ENCODE assay signal across 10 mouse cellular contexts in the genomic region with DNA sequence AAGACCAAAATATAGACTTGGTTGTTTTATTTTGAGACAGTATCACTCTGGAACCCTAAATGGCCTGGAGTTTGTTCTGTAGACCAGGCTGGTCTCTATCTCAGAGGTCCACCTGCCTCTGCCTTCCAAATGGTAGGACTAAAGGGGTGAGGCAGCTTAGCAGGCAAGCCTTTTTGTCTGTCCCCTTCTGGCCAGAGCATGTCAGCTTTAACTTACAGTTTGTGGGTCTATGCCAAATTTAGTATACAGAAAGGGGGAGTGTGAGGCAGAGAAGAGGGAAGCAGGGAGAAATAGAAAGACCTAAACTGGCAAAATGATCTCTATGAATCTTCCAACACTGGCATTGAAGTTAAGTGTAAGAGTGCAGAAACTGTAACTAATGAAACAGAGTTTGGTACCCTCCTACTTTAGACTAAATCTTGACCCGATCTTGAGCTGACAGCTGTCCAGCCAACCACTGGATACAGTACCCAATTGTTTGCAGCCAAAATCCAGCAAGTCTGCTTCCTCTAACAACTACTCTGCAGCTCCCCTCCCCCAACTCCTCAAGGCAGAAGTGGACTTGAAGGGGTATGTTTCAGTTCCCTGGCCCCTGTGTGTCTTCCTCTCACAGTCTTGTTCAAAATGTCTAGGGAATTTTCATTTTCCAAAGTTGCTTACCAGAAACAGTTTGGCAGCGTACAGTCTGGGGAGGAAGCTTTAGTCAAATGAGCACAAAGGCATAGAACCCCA.
DNase-seq lines count a peak whose midpoint lies in the region; ATAC-seq and TF ChIP-seq lines count a peak whose summit lies in the region.
"Had no signal": no experiment of that assay in that cellular context is flagged by ENCODE, and none has a peak within 500 bp of the region (broad histone marks: within the 10 kb centered on the region; RNA-seq: fewer than 3 reads in every experiment).

No protein-coding gene starts in this region.

- intact Hi-C loops in gastrocnemius, postnatal 14 days (cut with DNase I; ENCODE audit: low total_unique reads): no loop called here

- TF ChIP-seq CTCF in lung, embryonic 14.5 days (IDR thresholded peaks at IDR 0.05; ENCODE audit: low read depth): no peak
- no peak for TF ChIP-seq CTCF in thymus, adult 2 months (IDR thresholded peaks at IDR 0.05; ENCODE audit: borderline replicate concordance, control insufficient read depth, extremely low read depth, insufficient read depth, low read length, poor library complexity)

- H3K4me3 ChIP-seq in heart, embryonic 11.5 days (ENCODE audit: low read depth, low read length): no peak overlapping the region
- H3K4me3 ChIP-seq in lung, embryonic 14.5 days (ENCODE audit: low read depth, low read length): no peak overlapping the region
- no peak overlapping the region for H3K4me3 ChIP-seq in thymus, adult 2 months (ENCODE audit: control insufficient read depth, insufficient read depth, low read length)
- H3K4me3 ChIP-seq: embryonic facial prominence, embryonic 15.5 days; layer of hippocampus, adult 2 months had no signal

- H3K4me1 ChIP-seq in heart, embryonic 11.5 days (ENCODE audit: control insufficient read depth, insufficient read depth, low read length): peaks cover 2% of the 10 kb centered on the region; the same call in 1 of the 2 replicates
- H3K4me1 ChIP-seq in lung, embryonic 14.5 days (ENCODE audit: insufficient read depth): no peaks in the 10 kb centered on the region
- no peaks in the 10 kb centered on the region for H3K4me1 ChIP-seq in thymus, adult 2 months (replicated peaks; ENCODE audit: control insufficient read depth, insufficient read depth, low read length)

- 69% methylated on average over 2 of the region's 2 CpGs for WGBS in heart, embryonic 11.5 days (ENCODE audit: insufficient replicate concordance)
- 57% methylated on average over 2 of the region's 2 CpGs for WGBS in lung, embryonic 14.5 days
- 66% methylated on average over 2 of the region's 2 CpGs for WGBS in thymus, adult 2 months

- no peak for TF ChIP-seq POLR2A in thymus, adult 2 months (IDR thresholded peaks at IDR 0.05; ENCODE audit: control insufficient read depth, extremely low read depth, insufficient read depth, low read length, poor library complexity)

- no peak overlapping the region for H3K27ac ChIP-seq in heart, embryonic 11.5 days (ENCODE audit: low read depth, low read length)
- H3K27ac ChIP-seq in lung, embryonic 14.5 days (ENCODE audit: low read depth): no peak overlapping the region
- no peak overlapping the region for H3K27ac ChIP-seq in thymus, adult 2 months (ENCODE audit: control insufficient read depth, insufficient read depth, low read length)
- H3K27ac ChIP-seq: embryonic facial prominence, embryonic 15.5 days; layer of hippocampus, adult 2 months had no signal

- H3K27me3 ChIP-seq in heart, embryonic 11.5 days (ENCODE audit: control insufficient read depth, insufficient read depth, low read length): no peaks in the 10 kb centered on the region
- no peaks in the 10 kb centered on the region for H3K27me3 ChIP-seq in lung, embryonic 14.5 days (ENCODE audit: insufficient read depth, low read length)
- H3K27me3 ChIP-seq in thymus, adult 2 months (ENCODE audit: control insufficient read depth, insufficient read depth, low read length): no peaks in the 10 kb centered on the region
- H3K27me3 ChIP-seq: embryonic facial prominence, embryonic 15.5 days had no signal

- no peak overlapping the region for H3K4me2 ChIP-seq in heart, embryonic 11.5 days
- H3K4me2 ChIP-seq in lung, embryonic 14.5 days: no peak overlapping the region
- H3K4me2 ChIP-seq: embryonic facial prominence, embryonic 15.5 days had no signal

- peak; percentile 97 for DNase-seq in heart, adult 11 months
- DNase-seq in A20 (ENCODE audit: low read depth, low spot score): peak; percentile 48
- DNase-seq in gastrocnemius, postnatal 14 days: peak; percentile 35
- DNase-seq in lung, embryonic 14.5 days: peak; percentile 62
- no peak for DNase-seq in thymus, adult 2 months
- no peak for DNase-seq in ovary, postnatal 14 days (ENCODE audit: low spot score)

- no peaks in the 10 kb centered on the region for H3K9me3 ChIP-seq in heart, embryonic 11.5 days (replicated peaks; ENCODE audit: control insufficient read depth, low read length)
- H3K9me3 ChIP-seq in lung, embryonic 14.5 days (ENCODE audit: low read depth, low read length): no peaks in the 10 kb centered on the region
- H3K9me3 ChIP-seq: embryonic facial prominence, embryonic 15.5 days had no signal

- no peak overlapping the region for H3K9ac ChIP-seq in heart, embryonic 11.5 days (ENCODE audit: low read depth, low read length)
- no peak overlapping the region for H3K9ac ChIP-seq in lung, embryonic 14.5 days
- H3K9ac ChIP-seq: embryonic facial prominence, embryonic 15.5 days had no signal

- no peak for ATAC-seq in heart, embryonic 11.5 days (replicated peaks; ENCODE audit: insufficient number of reproducible peaks, low FRiP score, low TSS enrichment)
- ATAC-seq in lung, embryonic 14.5 days (ENCODE audit: insufficient read depth): peak; percentile 52; the same call in 1 of the 2 replicates
- no peak for ATAC-seq in megakaryocyte-erythroid progenitor cell, adult 5-6 weeks (replicated peaks; ENCODE audit: low FRiP score, low TSS enrichment, poor library complexity, severe bottlenecking)

- no peaks in the 10 kb centered on the region for H3K36me3 ChIP-seq in heart, embryonic 11.5 days (ENCODE audit: control insufficient read depth, insufficient read depth, low read length)
- H3K36me3 ChIP-seq in lung, embryonic 14.5 days (ENCODE audit: insufficient read depth): no peaks in the 10 kb centered on the region
- no peaks in the 10 kb centered on the region for H3K36me3 ChIP-seq in thymus, adult 2 months (ENCODE audit: control insufficient read depth, insufficient read depth, low read length)
- H3K36me3 ChIP-seq: embryonic facial prominence, embryonic 15.5 days had no signal

Comparison
In these comparisons a context has a peak if more than half of its experiments do, and no peak if none do; other contexts are left out.
1. DNase-seq: peak in heart, adult 11 months (single experiment), A20 (single experiment), gastrocnemius, postnatal 14 days (single experiment) and lung, embryonic 14.5 days (single experiment); none in thymus, adult 2 months (single experiment) and ovary, postnatal 14 days (single experiment).